Mouse (Mus musculus) cerebellum, postnatal 4 days (tissue): ENCODE results near the gene Nsf.
A peak's percentile ranks its signal among the peaks of the same experiment; 100 is the strongest.

Source experiments
- DNase-seq, 2 experiments: peaks; one replicate each; pipeline ENCODE4 v3.0.0; 2022; ENCODE audit warnings: low spot score in 2 of 2, mixed read lengths in 1 of 2

Nsf gene

DNA sequence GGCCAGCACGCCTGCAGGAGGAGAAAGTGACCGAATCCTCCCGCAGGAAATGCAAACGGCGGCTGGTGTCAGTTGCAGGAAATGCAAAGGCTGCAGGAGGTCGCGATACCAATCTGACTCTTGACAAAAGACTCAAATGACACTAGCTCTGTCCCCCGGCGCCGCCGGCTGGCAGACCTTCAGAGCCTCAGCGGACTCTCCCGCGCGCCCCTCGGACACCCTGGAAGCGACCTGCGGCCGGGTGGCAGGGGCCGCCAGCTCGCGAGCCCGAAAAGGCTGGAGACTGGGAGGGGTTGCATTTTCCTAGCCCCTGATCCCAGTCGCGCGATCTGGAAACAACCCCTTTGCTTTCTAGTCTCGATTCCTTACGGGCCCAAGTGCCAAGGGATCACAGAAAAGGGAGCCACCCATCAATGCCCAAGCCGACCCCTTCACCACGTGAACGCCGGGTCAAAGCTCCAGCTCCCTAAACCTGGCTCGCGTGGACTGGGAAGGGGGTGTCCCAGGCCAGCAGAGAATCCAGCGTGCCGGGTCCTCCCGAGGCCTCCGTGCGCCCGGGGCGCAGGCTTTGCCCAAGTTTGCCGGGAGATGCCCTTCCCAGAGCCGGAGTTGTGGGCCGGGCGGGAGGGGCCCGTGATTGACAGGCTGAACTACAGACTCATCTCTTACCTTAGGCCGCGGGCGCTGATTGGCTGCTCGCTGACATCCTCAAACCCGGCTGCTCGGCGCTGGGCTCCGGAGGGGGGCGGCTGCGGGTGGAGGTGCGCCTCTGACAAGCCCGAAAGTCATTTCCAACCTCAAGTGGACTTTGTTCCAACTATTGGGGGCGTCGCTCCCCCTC lies 180.2 kb downstream of the Nsf start, which contains the start of gene Wnt3:
Gene Wnt3, plus strand, starts transcription at position 764 of the 841 bp plus-strand sequence.
- DNase-seq, result peak in 1 of 2 experiments; percentile 52

DNA sequence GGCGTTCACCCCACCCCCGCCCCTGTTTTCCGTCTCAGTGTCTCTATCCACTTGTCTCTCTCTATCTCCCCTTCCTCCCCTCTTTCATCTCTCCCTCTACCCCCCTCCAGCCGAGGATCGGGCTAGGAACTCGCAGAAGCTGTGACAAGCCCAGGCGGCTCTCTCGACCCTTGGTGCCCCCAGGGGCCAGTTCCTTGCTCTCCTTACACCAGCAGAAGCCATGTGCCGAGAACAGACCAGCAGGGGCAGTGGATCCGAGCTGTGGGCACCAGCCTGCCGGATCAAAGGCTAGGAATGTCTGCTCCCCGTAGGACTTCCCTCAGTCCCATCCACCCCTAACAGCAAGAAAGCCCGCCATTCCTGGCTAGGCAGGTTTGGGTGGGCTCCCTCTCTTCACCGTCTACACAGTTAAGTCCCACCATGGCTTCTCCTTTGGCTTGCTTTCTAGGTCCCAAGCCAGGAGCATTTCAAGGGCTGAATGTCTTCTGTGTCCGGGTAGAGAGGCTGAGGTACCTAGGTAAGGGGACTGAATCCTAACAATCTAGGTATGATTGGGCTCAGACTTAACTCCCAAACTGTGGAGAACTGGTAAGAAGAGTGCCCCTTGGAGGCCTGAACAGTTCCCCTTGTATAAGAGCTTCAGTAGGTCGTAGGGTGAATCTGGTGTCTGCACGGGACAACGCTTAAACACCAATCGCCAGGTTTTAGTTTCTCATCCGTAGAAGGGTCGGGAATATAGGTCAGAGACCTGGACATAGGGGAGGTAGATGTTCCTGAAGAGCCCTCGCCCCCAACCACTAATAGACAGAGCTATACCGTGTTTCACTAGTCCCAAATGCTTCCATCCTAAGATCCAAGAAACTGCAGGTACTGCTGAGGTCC lies 181.1 kb downstream of the Nsf start:
- DNase-seq, result no peak
